Mouse (Mus musculus) testis, adult 2 months (tissue): ENCODE measurements around the gene Rdh5. TPM values are rescaled to one million over a fixed set of nuclear protein-coding genes. Genes with fewer than 3 reads are reported as not detected.

Experiments
- H3K27ac ChIP-seq: fragments of 200-500 bp; 2 replicates; pipeline ENCODE4 v1.5.1; 2012; ENCODE audit warnings: low read depth, low read length; ENCODE audit not compliant: control insufficient read depth, insufficient read depth
- H3K27me3 ChIP-seq: fragments of 200-500 bp; 2 replicates; pipeline ENCODE4 v1.6.1; 2012; ENCODE audit warnings: mild to moderate bottlenecking, low read length, moderate library complexity; ENCODE audit not compliant: control insufficient read depth, insufficient read depth
- H3K36me3 ChIP-seq: fragments of 200-500 bp; 2 replicates; pipeline ENCODE4 v1.6.1; 2012; ENCODE audit warnings: mild to moderate bottlenecking, low read length; ENCODE audit not compliant: control insufficient read depth, insufficient read depth
- H3K4me1 ChIP-seq: fragments of 200-500 bp; 2 replicates; pipeline ENCODE4 v1.6.1; 2012; ENCODE audit warnings: low read length; ENCODE audit not compliant: control insufficient read depth, insufficient read depth
- H3K4me3 ChIP-seq: fragments of 200-500 bp; 2 replicates; pipeline ENCODE4 v1.5.1; 2012; ENCODE audit warnings: low read depth, mild to moderate bottlenecking, low read length, moderate library complexity, mixed read lengths; ENCODE audit not compliant: control insufficient read depth
- CTCF ChIP-seq: fragments of 200-500 bp; IDR thresholded peaks from 2 replicates; pipeline ENCODE4 v1.5.1; 2012; ENCODE audit warnings: low read depth, mild to moderate bottlenecking, inconsistent platforms, low read length, moderate library complexity; ENCODE audit not compliant: control insufficient read depth, insufficient read depth, insufficient replicate concordance
- POLR2A ChIP-seq: fragments of 200-500 bp; IDR thresholded peaks from 2 replicates; pipeline ENCODE4 v1.6.1; 2012; ENCODE audit warnings: low read depth, mild to moderate bottlenecking, inconsistent platforms, low read length, moderate library complexity; ENCODE audit not compliant: control insufficient read depth
- polyA plus RNA-seq: library from polyadenylated mRNA; depleted of rRNA; stranded (reverse); fragments of >200 nt; gene quantifications from 2 replicates; pipeline ENCODE4 v1.2.3, GENCODE M21; 2012

Gene Rdh5
- polyA plus RNA-seq, 1 experiment = 7.5 TPM

- no peaks in the 10 kb centered on the region for H3K27me3 ChIP-seq
- no peak for TF ChIP-seq CTCF
- peak; percentile 51; the same call in 1 of the 2 replicates for TF ChIP-seq POLR2A
Measured at GRCm38 (mm10) chr10:128895952-128896693, 26.6 kb downstream of the Rdh5 start.

GRCm38 (mm10) chr10:128895437-128895836 is 27.3 kb downstream of the Rdh5 start:
- H3K27ac ChIP-seq = peak overlapping the region; percentile 85; the same call in 1 of the 2 replicates
- TF ChIP-seq POLR2A (no peak), CTCF (peak; percentile 23; the same call in 1 of the 2 replicates)
- no peaks in the 10 kb centered on the region for H3K27me3 ChIP-seq
- peak overlapping the region; percentile 90 for H3K4me3 ChIP-seq
- H3K36me3 ChIP-seq = no peaks in the 10 kb centered on the region
- peaks cover 30% of the 10 kb centered on the region for H3K4me1 ChIP-seq

More at GRCm38 (mm10) chr10:128895952-128896693, 26.6 kb downstream of the Rdh5 start:
- peak overlapping the region; percentile 85 for H3K27ac ChIP-seq
- H3K4me1 ChIP-seq = peaks cover 29% of the 10 kb centered on the region
- no peaks in the 10 kb centered on the region for H3K36me3 ChIP-seq
- peak overlapping the region; percentile 90 for H3K4me3 ChIP-seq

GRCm38 (mm10) chr10:128892246-128892645 is 30.4 kb downstream of the Rdh5 start:
- TF ChIP-seq CTCF (no peak), POLR2A (no peak)
- peaks cover 30% of the 10 kb centered on the region for H3K4me1 ChIP-seq
- no peak overlapping the region for H3K27ac ChIP-seq

GRCm38 (mm10) chr10:128891296-128892094 is 31.2 kb downstream of the Rdh5 start, which contains the start of gene Gdf11:
Gene Gdf11 (minus strand): TSS chr10:128891718.
- peaks cover 25% of the 10 kb centered on the region for H3K4me1 ChIP-seq
- peak within 1 kb of the TSS; percentile 86 for H3K4me3 ChIP-seq
- no peaks in the 10 kb centered on the region for H3K36me3 ChIP-seq
- no peak for TF ChIP-seq POLR2A
- no peak for TF ChIP-seq CTCF
- H3K27me3 ChIP-seq = no peaks in the 10 kb centered on the region
- H3K27ac ChIP-seq = no peak within 1 kb of the TSS

More at GRCm38 (mm10) chr10:128892246-128892645, 30.4 kb downstream of the Rdh5 start:
- Histone ChIP-seq H3K4me3 (peak overlapping the region; percentile 70), H3K27me3 (no peaks in the 10 kb centered on the region), H3K36me3 (no peaks in the 10 kb centered on the region)

- no peaks in the 10 kb centered on the region for H3K36me3 ChIP-seq
- no peak overlapping the region for H3K27ac ChIP-seq
- H3K4me3 ChIP-seq = peak overlapping the region; percentile 86
- TF ChIP-seq POLR2A (no peak), CTCF (no peak)
- H3K27me3 ChIP-seq = no peaks in the 10 kb centered on the region
- H3K4me1 ChIP-seq = peaks cover 16% of the 10 kb centered on the region
Measured at GRCm38 (mm10) chr10:128890383-128891295, 32.0 kb downstream of the Rdh5 start.

- TF ChIP-seq CTCF (no peak), POLR2A (no peak)
- Histone ChIP-seq H3K27me3 (no peaks in the 10 kb centered on the region), H3K4me1 (peaks cover 12% of the 10 kb centered on the region), H3K27ac (no peak overlapping the region), H3K36me3 (no peaks in the 10 kb centered on the region), H3K4me3 (no peak overlapping the region)
Measured at GRCm38 (mm10) chr10:128889846-128890245, 32.8 kb downstream of the Rdh5 start.
